Mouse (Mus musculus) lung, adult 2 months (tissue): ENCODE measurements around the gene Zfp827.

Experiments used
- CTCF ChIP-seq: fragments of 200-500 bp; IDR thresholded peaks from 2 replicates; pipeline ENCODE4 v1.5.1; 2011; ENCODE audit warnings: mild to moderate bottlenecking, low read length, control low read depth; ENCODE audit not compliant: insufficient read depth
- POLR2A ChIP-seq: fragments of 200-500 bp; IDR thresholded peaks from 2 replicates; pipeline ENCODE4 v1.6.1; 2011; ENCODE audit warnings: low read depth, mild to moderate bottlenecking, control low read depth, low read length, borderline replicate concordance; ENCODE audit errors: extremely low read depth

- TF ChIP-seq POLR2A (no peak), CTCF (no peak)
Measured at GRCm38 (mm10) chr8:79028541-79029395, 531 bp downstream of the Zfp827 start.
